Mouse (Mus musculus) G1E-ER4 (cell line): Measurements from ENCODE around the gene Rrp36. TPM values are rescaled to one million over a fixed set of nuclear protein-coding genes. Genes with fewer than 3 reads are reported as not detected.

ENCODE experiments used
- GATA1 ChIP-seq: IDR thresholded peaks from one replicate; pipeline ENCODE4 v1.8.0; 2012; ENCODE audit warnings: low read length, inconsistent platforms
- polyA plus RNA-seq: library from polyadenylated mRNA; stranded (reverse); fragments of >175 nt; gene quantifications from 2 replicates; pipeline ENCODE4 v1.2.3, GENCODE M21; 2012

Gene Rrp36
- polyA plus RNA-seq, 1 experiment = 49.7 TPM

- no peak for TF ChIP-seq GATA1
Measured at GRCm38 (mm10) chr17:46618769-46619682, 55.1 kb downstream of the Rrp36 start.

DNA sequence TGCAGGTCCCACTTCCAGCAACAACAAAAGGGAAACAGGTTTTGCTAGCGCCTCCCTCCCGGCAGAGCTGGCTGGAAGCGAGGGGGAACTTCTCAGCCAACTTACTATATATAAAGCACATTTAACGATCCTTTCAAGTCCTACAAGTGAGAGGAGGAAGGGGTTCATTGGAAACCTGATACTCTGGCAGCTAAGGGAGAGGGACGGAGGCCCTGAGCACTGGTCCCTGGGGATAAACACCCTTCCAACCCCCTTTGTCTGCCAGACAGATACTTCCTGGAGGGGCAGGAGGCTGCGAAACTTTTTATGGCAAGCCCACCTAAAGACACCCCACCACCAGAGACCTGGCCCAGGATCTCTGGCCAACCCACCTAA, 55.8 kb downstream of the Rrp36 start:
- no peak for TF ChIP-seq GATA1

- no peak for TF ChIP-seq GATA1
Measured at GRCm38 (mm10) chr17:46617799-46618198, 56.4 kb downstream of the Rrp36 start.

Other genes with a start within 250 kb of the Rrp36 start
- not detected in 2 replicates for gene Crip3, start 245.4 kb downstream of the Rrp36 start, polyA plus RNA-seq
- not detected in 2 replicates for gene Slc22a7, start 235.9 kb downstream of the Rrp36 start, polyA plus RNA-seq
- not detected in 2 replicates for gene Ttbk1, start 186.7 kb downstream of the Rrp36 start, polyA plus RNA-seq
- 45.3 and 54.4 TPM in 2 replicates for gene Dnph1, start 177.6 kb downstream of the Rrp36 start, polyA plus RNA-seq
- gene Cul9, start 128.0 kb downstream of the Rrp36 start, polyA plus RNA-seq = 0.48 and 0.79 TPM in 2 replicates
- 142 and 147 TPM in 2 replicates for gene Srf, start 118.2 kb downstream of the Rrp36 start, polyA plus RNA-seq
- gene Ptk7, start 44.8 kb downstream of the Rrp36 start, polyA plus RNA-seq = not detected in 2 replicates
- gene Klc4, start 28.3 kb downstream of the Rrp36 start, polyA plus RNA-seq = 6.4 and 7.8 TPM in 2 replicates
- 790 and 1,047 TPM in 2 replicates for gene Mrpl2, start 28.1 kb downstream of the Rrp36 start, polyA plus RNA-seq
- gene Cul7, start 24.0 kb downstream of the Rrp36 start, polyA plus RNA-seq = 94.6 and 117 TPM in 2 replicates
- 119 and 135 TPM in 2 replicates for gene Mea1, start 4.4 kb upstream of the Rrp36 start, polyA plus RNA-seq
- gene Klhdc3, start 6.6 kb upstream of the Rrp36 start, polyA plus RNA-seq = 255 and 339 TPM in 2 replicates
- 94.1 and 94.3 TPM in 2 replicates for gene Ppp2r5d, start 30.8 kb upstream of the Rrp36 start, polyA plus RNA-seq
- 39.0 and 43.4 TPM in 2 replicates for gene Pex6, start 37.1 kb upstream of the Rrp36 start, polyA plus RNA-seq
- gene Gnmt, start 54.8 kb upstream of the Rrp36 start, polyA plus RNA-seq = 0.16 and 0.37 TPM in 2 replicates
- gene Cnpy3, start 77.9 kb upstream of the Rrp36 start, polyA plus RNA-seq = 72.4 and 81.9 TPM in 2 replicates
- gene Ptcra, start 89.4 kb upstream of the Rrp36 start, polyA plus RNA-seq = not detected in 2 replicates
- 144 and 204 TPM in 2 replicates for gene 2310039H08Rik, start 98.3 kb upstream of the Rrp36 start, polyA plus RNA-seq
- 6.3 and 11.6 TPM in 2 replicates for gene Rpl7l1, start 108.3 kb upstream of the Rrp36 start, polyA plus RNA-seq
- gene Bicral, start 184.1 kb upstream of the Rrp36 start, polyA plus RNA-seq = 8.4 and 9.8 TPM in 2 replicates
- 33.2 and 44.9 TPM in 2 replicates for gene Tbcc, start 216.3 kb upstream of the Rrp36 start, polyA plus RNA-seq
- not detected in 2 replicates for gene Prph2, start 236.1 kb upstream of the Rrp36 start, polyA plus RNA-seq